Mouse (Mus musculus): ENCODE measurements at regions not wholly inside any gene's neighbourhood (a gene's known extent, or its start where the extent isn't known, plus 50 kb on each side); places are given as distances from the start of the nearest gene placed in this dataset.

DNA sequence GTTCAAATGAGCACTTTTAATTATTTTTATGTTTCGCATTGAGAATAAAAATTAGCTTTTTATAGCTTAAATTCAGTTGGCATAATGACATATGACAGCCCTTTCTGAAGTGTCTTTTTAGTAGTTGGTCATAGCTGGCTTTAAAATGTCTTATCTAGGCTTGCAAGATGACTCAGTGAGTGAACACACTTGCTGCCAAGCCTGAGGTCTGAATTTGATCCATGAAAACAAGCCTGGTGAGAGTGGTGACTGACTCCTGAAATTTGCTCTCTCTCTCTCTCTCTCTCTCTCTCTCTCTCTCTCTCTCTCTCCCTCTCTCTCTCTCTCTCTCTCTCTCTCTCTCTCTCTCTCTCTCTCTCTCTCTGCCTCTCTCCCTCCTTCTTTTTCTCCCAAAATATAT lies 372.8 kb upstream of the Sash1 start:
- Histone ChIP-seq H3K9me3 (ENCODE audit: control insufficient read depth) (no peaks in the 10 kb centered on the region), H3K27me3 (replicated peaks; ENCODE audit: control insufficient read depth, insufficient read depth, low read length) (no peaks in the 10 kb centered on the region), H3K9ac (ENCODE audit: low read depth, low read length) (no peak overlapping the region), H3K4me3 (ENCODE audit: low read depth, low read length) (no peak overlapping the region), H3K4me1 (replicated peaks; ENCODE audit: control insufficient read depth, insufficient read depth, low read length) (no peaks in the 10 kb centered on the region), H3K4me2 (replicated peaks; ENCODE audit: low read depth) (no peak overlapping the region), H3K27ac (ENCODE audit: low read depth, low read length) (no peak overlapping the region), H3K36me3 (ENCODE audit: control insufficient read depth, insufficient read depth) (no peaks in the 10 kb centered on the region)
- ATAC-seq: no peak
- no peak for TF ChIP-seq CTCF (IDR thresholded peaks at IDR 0.05; ENCODE audit: low read depth)
- WGBS: 95% methylated on average over 1 of the region's 1 CpGs

DNA sequence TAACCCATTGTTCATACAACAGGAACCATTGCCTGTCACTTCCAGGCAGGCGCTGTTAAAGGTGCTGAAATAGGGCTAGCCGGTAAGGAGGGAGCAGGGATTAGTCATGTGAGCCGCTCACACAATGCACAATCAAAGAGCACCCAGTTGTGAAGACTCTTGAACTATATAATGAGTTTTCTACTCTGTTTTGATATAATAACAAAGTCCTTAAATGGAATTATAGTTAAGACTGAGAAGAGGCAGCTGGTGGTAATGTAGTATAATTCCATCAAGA lies 367.0 kb upstream of the Sash1 start:
- Histone ChIP-seq H3K27ac (ENCODE audit: low read depth, low read length) (no peak overlapping the region), H3K9ac (ENCODE audit: low read depth, low read length) (no peak overlapping the region), H3K4me3 (ENCODE audit: low read depth, low read length) (no peak overlapping the region), H3K36me3 (ENCODE audit: control insufficient read depth, insufficient read depth) (no peaks in the 10 kb centered on the region), H3K9me3 (ENCODE audit: control insufficient read depth) (no peaks in the 10 kb centered on the region), H3K4me2 (replicated peaks; ENCODE audit: low read depth) (no peak overlapping the region), H3K27me3 (replicated peaks; ENCODE audit: control insufficient read depth, insufficient read depth, low read length) (no peaks in the 10 kb centered on the region), H3K4me1 (replicated peaks; ENCODE audit: control insufficient read depth, insufficient read depth, low read length) (no peaks in the 10 kb centered on the region)
- no peak for ATAC-seq
- 15% methylated on average over 3 of the region's 3 CpGs for WGBS
- TF ChIP-seq CTCF (IDR thresholded peaks at IDR 0.05; ENCODE audit: low read depth): no peak

DNA sequence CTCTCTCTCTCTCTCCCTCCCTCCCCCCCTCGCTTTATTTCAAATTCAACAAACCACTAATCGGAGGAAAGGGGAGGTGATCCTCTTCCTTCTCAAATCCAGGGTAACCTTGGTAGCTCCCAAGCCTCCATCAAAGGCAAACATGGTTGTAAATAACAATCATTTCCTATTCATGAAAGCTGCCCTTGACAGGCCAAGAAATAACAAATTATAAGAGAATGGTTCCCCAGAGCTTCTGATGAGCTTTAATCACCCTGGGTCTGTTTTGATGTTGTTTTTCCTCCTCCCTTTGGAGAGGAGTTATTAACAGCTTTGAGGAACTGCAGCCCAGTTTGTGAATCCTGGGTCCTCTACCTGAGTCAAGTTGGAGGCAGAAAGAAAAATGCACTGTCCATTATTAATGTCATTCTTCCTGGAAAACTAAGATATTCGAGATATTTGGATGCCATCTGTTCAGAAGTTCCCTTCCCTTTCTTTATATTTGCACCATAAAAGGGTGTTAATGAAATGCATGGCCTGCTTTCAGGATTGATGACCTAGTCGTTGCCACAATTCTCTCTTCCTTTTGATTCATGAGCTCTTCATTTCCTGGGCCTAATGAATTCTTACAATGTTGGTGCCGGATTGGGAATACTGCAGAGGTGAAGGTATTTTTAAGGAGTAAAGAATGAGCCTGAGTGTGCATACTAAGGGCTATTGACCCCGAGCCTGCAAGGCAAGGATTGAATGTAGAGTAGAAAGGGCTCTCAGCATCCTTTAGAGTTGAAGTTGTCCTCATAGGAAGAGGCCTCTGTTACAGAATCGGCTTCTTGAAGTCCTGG lies 366.5 kb upstream of the Sash1 start:
- no peaks in the 10 kb centered on the region for H3K27me3 ChIP-seq (replicated peaks; ENCODE audit: control insufficient read depth, insufficient read depth, low read length)
- 55% methylated on average over 7 of the region's 7 CpGs for WGBS
- H3K4me2 ChIP-seq (replicated peaks; ENCODE audit: low read depth): no peak overlapping the region
- no peaks in the 10 kb centered on the region for H3K36me3 ChIP-seq (ENCODE audit: control insufficient read depth, insufficient read depth)
- no peak for TF ChIP-seq CTCF (IDR thresholded peaks at IDR 0.05; ENCODE audit: low read depth)
- H3K4me1 ChIP-seq (replicated peaks; ENCODE audit: control insufficient read depth, insufficient read depth, low read length): no peaks in the 10 kb centered on the region
- no peaks in the 10 kb centered on the region for H3K9me3 ChIP-seq (ENCODE audit: control insufficient read depth)
- H3K27ac ChIP-seq (ENCODE audit: low read depth, low read length): no peak overlapping the region
- H3K4me3 ChIP-seq (ENCODE audit: low read depth, low read length): no peak overlapping the region
- H3K9ac ChIP-seq (ENCODE audit: low read depth, low read length): no peak overlapping the region
- no peak for ATAC-seq

DNA sequence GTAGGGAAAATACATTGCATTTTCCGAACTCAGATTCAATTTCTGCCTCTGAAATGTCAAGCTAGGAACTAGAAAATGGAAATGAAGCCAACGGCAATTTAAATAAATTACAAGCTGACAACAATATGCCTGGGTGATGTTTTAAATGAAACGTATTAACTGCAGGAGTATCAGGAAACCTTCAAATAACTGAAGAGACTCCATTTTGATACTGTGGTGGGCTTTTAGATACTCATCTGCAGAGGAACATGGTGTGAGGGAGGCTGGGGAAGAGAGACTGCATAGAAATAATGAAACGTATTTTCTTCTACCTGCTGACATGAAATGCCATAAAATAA lies 357.4 kb upstream of the Sash1 start:
- no peaks in the 10 kb centered on the region for H3K36me3 ChIP-seq (ENCODE audit: control insufficient read depth, insufficient read depth)
- no peak overlapping the region for H3K27ac ChIP-seq (ENCODE audit: low read depth, low read length)
- no peak for ATAC-seq
- no peaks in the 10 kb centered on the region for H3K27me3 ChIP-seq (replicated peaks; ENCODE audit: control insufficient read depth, insufficient read depth, low read length)
- no peak overlapping the region for H3K4me2 ChIP-seq (replicated peaks; ENCODE audit: low read depth)
- H3K9me3 ChIP-seq (ENCODE audit: control insufficient read depth): no peaks in the 10 kb centered on the region
- no peaks in the 10 kb centered on the region for H3K4me1 ChIP-seq (replicated peaks; ENCODE audit: control insufficient read depth, insufficient read depth, low read length)
- no peak for TF ChIP-seq CTCF (IDR thresholded peaks at IDR 0.05; ENCODE audit: low read depth)
- no peak overlapping the region for H3K4me3 ChIP-seq (ENCODE audit: low read depth, low read length)
- 75% methylated on average over 4 of the region's 4 CpGs for WGBS
- H3K9ac ChIP-seq (ENCODE audit: low read depth, low read length): no peak overlapping the region

DNA sequence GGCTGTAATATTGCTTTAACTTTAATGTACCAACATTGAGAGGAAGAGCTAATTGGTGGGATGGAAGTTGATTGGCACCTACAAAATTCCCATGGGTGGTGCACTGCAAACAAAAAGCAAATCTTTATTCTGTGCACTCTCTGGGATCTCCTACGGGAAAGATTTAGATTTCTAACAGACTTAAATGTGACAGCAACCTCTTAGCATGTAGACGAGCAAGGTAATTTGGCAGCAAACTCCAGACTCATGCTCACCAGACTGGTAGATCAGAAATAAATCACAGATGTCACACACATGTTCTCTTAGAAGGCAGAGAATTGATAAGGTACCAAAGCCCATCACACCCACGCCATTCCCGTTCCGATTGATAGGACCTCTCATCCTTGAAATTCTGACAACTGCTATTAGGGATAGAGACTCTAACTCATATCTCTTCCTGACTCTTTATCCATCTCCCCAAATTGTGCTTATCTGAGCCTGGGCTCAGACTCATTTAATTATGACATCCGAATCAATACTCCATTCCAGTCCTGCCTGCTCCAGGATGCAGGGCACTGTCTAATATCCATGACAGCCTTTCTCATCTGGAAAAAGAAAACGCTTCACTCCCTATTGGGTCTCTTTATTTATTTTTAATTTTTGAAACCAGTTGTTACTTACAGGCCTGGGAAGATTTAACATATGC lies 356.9 kb upstream of the Sash1 start:
- Histone ChIP-seq H3K9me3 (ENCODE audit: control insufficient read depth) (no peaks in the 10 kb centered on the region), H3K4me1 (replicated peaks; ENCODE audit: control insufficient read depth, insufficient read depth, low read length) (no peaks in the 10 kb centered on the region), H3K27ac (ENCODE audit: low read depth, low read length) (no peak overlapping the region), H3K27me3 (replicated peaks; ENCODE audit: control insufficient read depth, insufficient read depth, low read length) (no peaks in the 10 kb centered on the region), H3K36me3 (ENCODE audit: control insufficient read depth, insufficient read depth) (no peaks in the 10 kb centered on the region), H3K9ac (ENCODE audit: low read depth, low read length) (no peak overlapping the region), H3K4me2 (replicated peaks; ENCODE audit: low read depth) (no peak overlapping the region), H3K4me3 (ENCODE audit: low read depth, low read length) (no peak overlapping the region)
- WGBS: 85% methylated on average over 7 of the region's 7 CpGs
- no peak for TF ChIP-seq CTCF (IDR thresholded peaks at IDR 0.05; ENCODE audit: low read depth)
- no peak for ATAC-seq

DNA sequence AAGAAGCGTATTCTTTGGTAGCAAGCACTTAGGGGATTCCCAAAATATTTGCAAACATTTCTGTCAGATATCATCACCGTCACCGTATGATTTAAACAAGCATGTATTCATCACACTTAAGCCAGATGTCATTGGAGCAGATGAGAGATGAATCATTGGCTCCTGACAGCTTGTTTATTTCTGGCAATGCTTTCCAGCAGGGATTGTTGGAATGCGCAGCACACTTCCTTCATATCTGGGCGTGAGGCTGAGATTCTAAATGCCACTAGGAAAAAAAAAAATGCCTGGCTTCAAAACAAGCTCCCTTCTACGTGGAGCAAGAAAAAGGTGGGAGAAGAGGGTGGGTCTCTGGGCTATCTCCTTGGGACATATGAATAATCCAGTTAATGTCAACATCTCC lies 354.1 kb upstream of the Sash1 start:
- no peak overlapping the region for H3K4me2 ChIP-seq (replicated peaks; ENCODE audit: low read depth)
- H3K36me3 ChIP-seq (ENCODE audit: control insufficient read depth, insufficient read depth): no peaks in the 10 kb centered on the region
- H3K4me3 ChIP-seq (ENCODE audit: low read depth, low read length): no peak overlapping the region
- H3K9ac ChIP-seq (ENCODE audit: low read depth, low read length): no peak overlapping the region
- no peaks in the 10 kb centered on the region for H3K4me1 ChIP-seq (replicated peaks; ENCODE audit: control insufficient read depth, insufficient read depth, low read length)
- ATAC-seq: no peak
- no peaks in the 10 kb centered on the region for H3K9me3 ChIP-seq (ENCODE audit: control insufficient read depth)
- WGBS: 50% methylated on average over 6 of the region's 6 CpGs
- H3K27me3 ChIP-seq (replicated peaks; ENCODE audit: control insufficient read depth, insufficient read depth, low read length): no peaks in the 10 kb centered on the region
- TF ChIP-seq CTCF (IDR thresholded peaks at IDR 0.05; ENCODE audit: low read depth): no peak
- no peak overlapping the region for H3K27ac ChIP-seq (ENCODE audit: low read depth, low read length)
